Mouse (Mus musculus) MEL (cell line): ENCODE results near the gene Gm10283. TPM values are rescaled to one million over a fixed set of nuclear protein-coding genes. Genes with fewer than 3 reads are reported as not detected.

Source experiments
- DNase-seq: peaks from one replicate; pipeline ENCODE4 v3.0.0; 2011; ENCODE audit warnings: low read depth, low spot score
- H3K27ac ChIP-seq: 2 replicates; pipeline ENCODE4 v1.5.1; 2012; ENCODE audit warnings: low read depth, mild to moderate bottlenecking, control low read depth, low read length, moderate library complexity; ENCODE audit not compliant: control insufficient read depth
- H3K27me3 ChIP-seq, 2 experiments: fragments of 150-350 bp in 1 of 2; sonication (generic) in 1 of 2; 2 replicates each; pipeline ENCODE4 v1.6.1; 2012; ENCODE audit warnings: low read length in 2 of 2, mild to moderate bottlenecking in 2 of 2, improper control_type of control experiment in 1 of 2, moderate library complexity in 1 of 2; ENCODE audit not compliant: insufficient read depth in 2 of 2, control insufficient read depth in 1 of 2
- H3K36me3 ChIP-seq, 2 experiments: 2 replicates each; pipeline ENCODE4 v1.6.1; 2012 to 2014; ENCODE audit warnings: low read length in 2 of 2, improper control_type of control experiment in 1 of 2, inconsistent platforms in 1 of 2, mild to moderate bottlenecking in 1 of 2; ENCODE audit not compliant: insufficient read depth in 2 of 2, control insufficient read depth in 1 of 2
- H3K4me1 ChIP-seq, 2 experiments: fragments of 150-350 bp in 1 of 2; sonication (generic) in 1 of 2; 2 replicates each; pipeline ENCODE4 v1.6.1; 2012; ENCODE audit warnings: low read length in 2 of 2, improper control_type of control experiment in 1 of 2, mild to moderate bottlenecking in 1 of 2; ENCODE audit not compliant: insufficient read depth in 2 of 2, control insufficient read depth in 1 of 2
- H3K4me3 ChIP-seq, 2 experiments: fragments of 150-350 bp in 1 of 2; sonication (generic) in 1 of 2; 2 replicates each; pipeline ENCODE4 v1.5.1; 2012; ENCODE audit warnings: low read depth in 2 of 2, low read length in 2 of 2, mild to moderate bottlenecking in 2 of 2, moderate library complexity in 2 of 2, control low read depth in 1 of 2, improper control_type of control experiment in 1 of 2; ENCODE audit not compliant: control insufficient read depth in 1 of 2, insufficient read depth in 1 of 2
- H3K79me2 ChIP-seq: 2 replicates; pipeline ENCODE4 v1.6.1; 2012; ENCODE audit warnings: mild to moderate bottlenecking, low read length, moderate library complexity; ENCODE audit not compliant: control insufficient read depth, poor library complexity, insufficient read depth
- H3K9ac ChIP-seq: 2 replicates; pipeline ENCODE4 v1.6.1; 2012; ENCODE audit warnings: low read depth, mild to moderate bottlenecking, control low read depth, low read length, moderate library complexity; ENCODE audit not compliant: control insufficient read depth, poor library complexity, severe bottlenecking
- H3K9me3 ChIP-seq: fragments of 150-350 bp; sonication (generic); replicated peaks from 2 replicates; pipeline ENCODE4 v1.6.1; 2012; ENCODE audit warnings: mild to moderate bottlenecking, low read length, improper control_type of control experiment, moderate library complexity; ENCODE audit not compliant: insufficient read depth
- CHD1 ChIP-seq: IDR thresholded peaks from 2 replicates; pipeline ENCODE4 v1.6.1; 2012; ENCODE audit warnings: low read depth, mild to moderate bottlenecking, inconsistent platforms, low read length, improper control_type of control experiment
- CHD2 ChIP-seq: IDR thresholded peaks from 2 replicates; pipeline ENCODE4 v1.6.1; 2011; ENCODE audit warnings: low read length, improper control_type of control experiment
- CTCF ChIP-seq, 3 experiments: IDR thresholded peaks in 2 of 3; conservative IDR thresholded peaks in 1 of 3; 2 replicates each; pipeline ENCODE4 v1.5.1; 2011 to 2012; ENCODE audit warnings: low read length in 3 of 3, low read depth in 2 of 3, mild to moderate bottlenecking in 2 of 3, improper control_type of control experiment in 1 of 3, inconsistent platforms in 1 of 3, mixed read lengths in 1 of 3, moderate library complexity in 1 of 3; ENCODE audit not compliant: control insufficient read depth in 1 of 3, insufficient read depth in 1 of 3, poor library complexity in 1 of 3, severe bottlenecking in 1 of 3
- E2F4 ChIP-seq: IDR thresholded peaks from 2 replicates; pipeline ENCODE4 v1.6.1; 2011; ENCODE audit warnings: low read depth, low read length, improper control_type of control experiment, borderline replicate concordance
- ELF1 ChIP-seq: IDR thresholded peaks from 2 replicates; pipeline ENCODE4 v1.6.1; 2014; ENCODE audit warnings: low read depth, mild to moderate bottlenecking, inconsistent platforms, low read length, improper control_type of control experiment, moderate library complexity
- ETS1 ChIP-seq: IDR thresholded peaks from 2 replicates; pipeline ENCODE4 v1.6.1; 2012; ENCODE audit warnings: low read depth, mild to moderate bottlenecking, inconsistent platforms, low read length, improper control_type of control experiment, moderate library complexity
- HCFC1 ChIP-seq: IDR thresholded peaks from 2 replicates; pipeline ENCODE4 v1.6.1; 2012; ENCODE audit warnings: low read depth, mild to moderate bottlenecking, inconsistent platforms, low read length, improper control_type of control experiment, moderate library complexity
- JUND ChIP-seq: IDR thresholded peaks from 2 replicates; pipeline ENCODE4 v1.6.1; 2011; ENCODE audit warnings: low read depth, mild to moderate bottlenecking, improper control_type of control experiment, low read length
- KAT2A ChIP-seq: conservative IDR thresholded peaks from 2 replicates; pipeline ENCODE4 v1.6.1; 2012; ENCODE audit warnings: low read depth, low read length, improper control_type of control experiment, inconsistent platforms
- MAFK ChIP-seq: IDR thresholded peaks from 2 replicates; pipeline ENCODE4 v1.6.1; 2011; ENCODE audit warnings: low read depth, mild to moderate bottlenecking, low read length, improper control_type of control experiment, borderline replicate concordance
- MAX ChIP-seq: IDR thresholded peaks from 2 replicates; pipeline ENCODE4 v1.6.1; 2011; ENCODE audit warnings: low read length, improper control_type of control experiment
- MYB ChIP-seq: IDR thresholded peaks from 2 replicates; pipeline ENCODE4 v1.6.1; 2011; ENCODE audit warnings: mild to moderate bottlenecking, low read depth, low read length, improper control_type of control experiment
- NRF1 ChIP-seq: IDR thresholded peaks from 2 replicates; pipeline ENCODE4 v1.6.1; 2014; ENCODE audit warnings: low read depth, mild to moderate bottlenecking, inconsistent platforms, low read length, improper control_type of control experiment, moderate library complexity; ENCODE audit not compliant: poor library complexity, insufficient read depth, severe bottlenecking
- POLR2AphosphoS2 ChIP-seq: IDR thresholded peaks from 2 replicates; pipeline ENCODE4 v1.6.1; 2011; ENCODE audit warnings: low read length, improper control_type of control experiment
- RAD21 ChIP-seq: IDR thresholded peaks from 2 replicates; pipeline ENCODE4 v1.6.1; 2011; ENCODE audit warnings: mild to moderate bottlenecking, low read depth, low read length, improper control_type of control experiment
- RCOR1 ChIP-seq: IDR thresholded peaks from 2 replicates; pipeline ENCODE4 v1.6.1; 2012; ENCODE audit warnings: low read depth, mild to moderate bottlenecking, inconsistent platforms, low read length, improper control_type of control experiment
- SMC3 ChIP-seq: IDR thresholded peaks from 2 replicates; pipeline ENCODE4 v1.6.1; 2011; ENCODE audit warnings: low read depth, low read length, improper control_type of control experiment
- TAL1 ChIP-seq: IDR thresholded peaks from 2 replicates; pipeline ENCODE4 v1.6.1; 2012; ENCODE audit warnings: mild to moderate bottlenecking, inconsistent platforms, low read length, moderate library complexity, mixed read lengths
- TCF12 ChIP-seq: IDR thresholded peaks from 2 replicates; pipeline ENCODE4 v1.6.1; 2014; ENCODE audit warnings: low read depth, mild to moderate bottlenecking, inconsistent platforms, low read length, improper control_type of control experiment, moderate library complexity
- ZC3H11A ChIP-seq: IDR thresholded peaks from 2 replicates; pipeline ENCODE4 v1.6.1; 2012; ENCODE audit warnings: low read depth, mild to moderate bottlenecking, inconsistent platforms, low read length, improper control_type of control experiment
- ZMIZ1 ChIP-seq: IDR thresholded peaks from 2 replicates; pipeline ENCODE4 v1.6.1; 2012; ENCODE audit warnings: low read depth, mild to moderate bottlenecking, inconsistent platforms, low read length, improper control_type of control experiment, moderate library complexity
- ZNF384 ChIP-seq: IDR thresholded peaks from 2 replicates; pipeline ENCODE4 v1.6.1; 2012; ENCODE audit warnings: low read depth, mild to moderate bottlenecking, inconsistent platforms, low read length, improper control_type of control experiment
- polyA plus RNA-seq, 2 experiments: library from polyadenylated mRNA; stranded (reverse) in 1 of 2; unstranded in 1 of 2; fragments of >175 nt in 1 of 2; fragments of >200 nt in 1 of 2; gene quantifications; 2 replicates each; pipeline versions ENCODE4 v1.2.1 to v1.2.4; 2012; ENCODE audit warnings: low replicate concordance in 2 of 2, low read depth in 1 of 2; ENCODE audit not compliant: insufficient read length in 2 of 2, insufficient read depth in 1 of 2, missing spikeins in 1 of 2
- total RNA-seq: library from RNA; depleted of rRNA; stranded (reverse); fragments of 300-350 nt; gene quantifications from 2 replicates; pipeline ENCODE4 v1.2.3, GENCODE M21; 2012

Gm10283 gene
- total and polyA plus RNA-seq, 3 experiments = not detected

GRCm38 (mm10) chr8:60466686-60467335 is 36.2 kb downstream of the Gm10283 start:
- Histone ChIP-seq H3K9me3 (no peaks in the 10 kb centered on the region), H3K79me2 (no peaks in the 10 kb centered on the region), H3K27me3 (no peaks in the 10 kb centered on the region), H3K36me3 (no peaks in the 10 kb centered on the region), H3K4me1 (no peaks in the 10 kb centered on the region), H3K4me3 (no peak overlapping the region), H3K9ac (no peak overlapping the region), H3K27ac (no peak overlapping the region)
- TF ChIP-seq JUND = no peak
- TF ChIP-seq TAL1 = no peak
- peak; percentile 60 for TF ChIP-seq SMC3
- no peak for TF ChIP-seq E2F4
- peak; percentile 52 to 74 (median 62) for TF ChIP-seq CTCF (IDR thresholded peaks at IDR 0.05 in 2 of 3, conservative IDR thresholded peaks at IDR 0.05 in 1 of 3; ENCODE audit: control insufficient read depth in 1 of 3, insufficient read depth in 1 of 3, low read depth in 2 of 3, low read length in 3 of 3, poor library complexity in 1 of 3, severe bottlenecking in 1 of 3)
- TF ChIP-seq TCF12 = no peak
- TF ChIP-seq RAD21 = peak; percentile 67
- no peak for TF ChIP-seq ZMIZ1
- no peak for TF ChIP-seq MAFK
- TF ChIP-seq HCFC1 = no peak
- peak; percentile 38 for DNase-seq

- H3K4me3 ChIP-seq = no peak overlapping the region
- no peaks in the 10 kb centered on the region for H3K4me1 ChIP-seq
- DNase-seq = no peak
- TF ChIP-seq RCOR1 (no peak), JUND (no peak), MAX (no peak), CHD2 (no peak), KAT2A (no peak), HCFC1 (no peak), NRF1 (no peak), ZC3H11A (no peak), MYB (no peak), CHD1 (no peak), ETS1 (no peak), POLR2AphosphoS2 (no peak), ELF1 (no peak), ZNF384 (no peak)
- no peak overlapping the region for H3K27ac ChIP-seq
- no peaks in the 10 kb centered on the region for H3K36me3 ChIP-seq
- no peaks in the 10 kb centered on the region for H3K9me3 ChIP-seq
- no peaks in the 10 kb centered on the region for H3K27me3 ChIP-seq
- no peak overlapping the region for H3K9ac ChIP-seq
- no peaks in the 10 kb centered on the region for H3K79me2 ChIP-seq
Observed at GRCm38 (mm10) chr8:60449296-60449695, 53.7 kb downstream of the Gm10283 start.
